Mouse (Mus musculus) urinary bladder, adult 2 months (tissue): ENCODE data around the gene Agap3. TPM values are rescaled to one million over a fixed set of nuclear protein-coding genes. Genes with fewer than 3 reads are reported as not detected.

ENCODE experiments used
- DNase-seq: peaks from one replicate; pipeline ENCODE4 v3.0.0; 2022; ENCODE audit warnings: low spot score
- polyA plus RNA-seq: library from polyadenylated mRNA; depleted of rRNA; stranded (reverse); fragments of >200 nt; gene quantifications from 2 replicates; pipeline ENCODE4 v1.2.3, GENCODE M21; 2012

Agap3 gene
- polyA plus RNA-seq, 1 experiment, result 55.8 TPM

GRCm38 (mm10) chr5:24523806-24524205 lies 71.8 kb downstream of the Agap3 start:
- no peak for DNase-seq

DNA sequence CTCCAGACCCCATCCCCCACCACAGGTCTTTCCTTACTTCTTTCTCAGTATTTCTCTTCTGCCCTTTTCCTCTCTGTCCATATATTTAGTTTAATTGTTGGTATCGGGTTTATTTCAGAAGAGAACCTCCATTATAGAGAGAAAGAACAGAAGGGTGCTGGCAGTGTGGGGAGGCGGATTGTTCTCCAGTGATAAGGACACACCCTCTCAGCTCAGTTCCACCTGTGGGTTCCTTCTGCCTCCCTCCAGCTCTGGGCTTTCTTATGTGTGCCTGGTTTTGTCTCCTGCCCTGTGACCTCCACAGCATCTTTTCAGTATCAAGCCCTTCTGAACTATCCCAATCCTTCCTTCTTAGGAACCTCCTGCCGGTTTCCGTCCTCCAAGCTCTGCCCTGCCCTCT lies 72.5 kb downstream of the Agap3 start:
- DNase-seq, result no peak

GRCm38 (mm10) chr5:24525360-24526189 lies 73.6 kb downstream of the Agap3 start:
- no peak for DNase-seq

- DNase-seq, result no peak
Observed at GRCm38 (mm10) chr5:24526190-24526888, 74.4 kb downstream of the Agap3 start.

- no peak for DNase-seq
Observed at GRCm38 (mm10) chr5:24526889-24527230, 74.9 kb downstream of the Agap3 start, which contains the start of gene Gbx1. Gbx1 (minus strand) TSS chr5:24527202.

GRCm38 (mm10) chr5:24527780-24528179 lies 75.8 kb downstream of the Agap3 start:
- DNase-seq, result no peak

GRCm38 (mm10) chr5:24530042-24530689 lies 78.2 kb downstream of the Agap3 start:
- peak; percentile 84 for DNase-seq

DNA sequence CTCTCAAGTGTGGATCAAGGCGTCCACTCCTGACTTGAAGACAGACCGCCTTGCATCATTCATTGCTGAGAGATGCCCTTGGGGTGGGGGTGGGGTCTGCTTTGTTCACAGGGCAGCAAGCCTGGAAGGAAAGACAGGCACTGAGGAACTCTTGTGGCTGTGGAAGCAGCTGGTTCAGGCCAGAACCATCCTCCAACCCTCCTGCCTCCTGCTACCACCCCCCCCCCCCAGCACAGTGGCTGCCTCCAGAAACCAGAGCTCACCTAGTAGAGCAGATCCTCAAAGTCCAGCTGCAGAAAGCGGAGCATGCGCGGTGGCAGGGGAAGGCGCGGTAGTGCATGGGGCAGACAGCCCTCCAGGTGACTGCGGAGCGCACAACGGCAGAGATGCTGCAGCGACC lies 81.4 kb downstream of the Agap3 start:
- no peak for DNase-seq

DNA sequence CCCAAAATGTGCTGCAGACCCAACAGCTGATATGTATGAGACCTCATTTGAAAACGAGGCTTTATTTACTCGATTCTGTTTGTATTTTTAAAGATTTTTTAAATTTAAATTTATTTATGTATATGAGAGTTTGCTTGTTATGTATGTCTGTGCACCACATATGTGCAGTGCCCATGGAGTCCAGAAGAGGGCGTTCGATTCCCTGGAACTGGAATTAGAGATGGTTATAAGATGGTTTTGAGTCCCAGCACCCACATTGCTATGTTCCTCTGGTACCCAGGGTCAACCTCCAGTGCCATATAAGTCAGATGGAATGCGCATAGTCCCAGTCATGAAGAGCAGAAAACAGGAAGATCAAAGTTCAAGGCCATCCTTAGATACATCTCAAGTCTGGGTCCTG lies 82.3 kb downstream of the Agap3 start:
- no peak for DNase-seq

DNA sequence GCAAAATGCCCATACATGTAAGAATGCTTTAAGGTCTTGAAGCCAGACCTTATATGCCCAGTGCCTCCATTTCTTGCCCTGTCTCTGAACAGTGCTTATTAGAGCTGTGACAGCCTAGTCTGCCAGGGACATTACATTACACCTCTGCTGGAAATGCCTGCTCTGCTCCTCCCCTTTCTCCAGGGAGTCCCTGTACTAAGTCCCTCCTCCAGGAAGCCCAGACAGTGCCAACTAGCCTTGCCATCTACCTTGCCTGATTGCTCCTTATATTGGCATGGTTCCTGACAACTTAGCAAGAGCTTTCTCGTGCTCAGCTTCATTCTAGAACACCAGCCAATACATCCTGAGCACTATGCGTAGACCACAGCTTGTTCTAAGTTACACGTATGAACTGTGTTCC lies 83.8 kb downstream of the Agap3 start:
- no peak for DNase-seq

DNA sequence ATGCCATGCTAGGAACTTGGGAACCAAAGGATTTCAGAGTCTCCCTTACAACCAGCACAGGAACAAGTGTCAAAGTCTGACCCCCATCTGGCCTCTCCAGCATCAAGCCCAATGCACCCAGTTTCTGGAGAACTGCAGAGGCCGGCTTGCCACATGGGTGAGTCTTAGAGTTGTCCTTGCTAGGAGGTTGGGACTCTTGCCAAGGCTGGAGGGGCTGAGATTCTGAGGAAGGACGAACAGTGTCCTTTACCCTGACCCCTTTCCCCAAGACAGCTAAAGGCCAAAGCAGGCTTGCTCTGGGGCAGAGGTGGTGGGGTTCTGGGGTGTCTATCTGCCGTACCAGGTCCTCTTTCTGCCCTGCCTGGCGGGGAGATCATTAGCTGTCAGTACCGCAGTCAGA lies 84.5 kb downstream of the Agap3 start:
- DNase-seq, result no peak

DNA sequence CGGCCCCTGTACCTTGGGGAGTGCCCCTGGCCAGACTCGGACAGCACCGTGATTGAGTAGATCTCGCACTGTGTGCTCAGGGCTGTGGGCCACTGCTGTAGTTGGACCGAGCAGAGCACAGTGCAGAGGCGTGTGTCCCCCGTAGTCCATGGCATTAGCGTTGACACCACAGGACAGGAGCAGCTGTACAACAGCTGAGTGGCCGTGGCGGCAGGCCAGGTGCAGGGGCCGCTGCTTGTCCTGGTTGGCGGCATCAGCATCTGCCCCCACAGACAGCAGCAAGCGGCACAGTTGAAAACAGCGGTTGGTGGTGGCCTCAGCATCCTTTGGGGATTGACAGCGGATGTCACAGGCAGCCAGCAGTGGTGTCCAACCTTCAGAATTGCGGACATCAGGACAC lies 85.6 kb downstream of the Agap3 start:
- no peak for DNase-seq

DNA sequence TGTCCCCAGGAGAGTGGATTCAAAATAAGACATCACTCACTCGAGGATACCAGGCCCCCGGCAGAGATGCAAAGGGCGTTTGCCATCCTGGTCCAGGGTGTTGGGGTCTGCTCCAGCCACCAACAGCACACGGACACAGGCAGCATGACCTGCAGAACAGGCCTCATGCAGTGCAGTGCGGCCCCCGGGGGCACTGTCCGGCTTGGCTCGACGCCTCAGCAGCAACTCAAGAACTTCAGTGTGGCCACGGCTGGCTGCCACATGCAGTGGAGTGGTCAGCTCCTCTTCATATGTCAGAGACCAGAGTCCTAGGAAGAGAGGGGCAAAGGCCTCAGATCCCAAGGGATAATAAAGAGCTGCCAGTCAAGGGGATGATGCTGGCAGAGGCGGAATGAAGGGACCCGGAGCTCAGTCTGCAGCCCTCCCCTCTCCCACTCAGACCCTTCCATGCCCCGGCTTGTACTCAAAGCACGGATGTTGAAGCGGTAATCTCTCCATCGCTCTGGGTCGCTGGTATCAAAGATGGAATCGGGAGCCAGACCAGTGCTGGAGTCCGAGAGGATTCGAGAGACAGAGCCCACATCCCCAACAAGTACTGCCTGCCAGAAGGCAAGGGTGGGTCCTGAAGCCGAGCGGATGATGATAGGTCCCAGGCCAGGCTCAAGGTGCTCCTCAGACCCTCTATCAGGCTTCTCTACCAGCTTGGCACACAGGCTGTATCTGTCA lies 87.8 kb downstream of the Agap3 start:
- DNase-seq, result no peak

DNA sequence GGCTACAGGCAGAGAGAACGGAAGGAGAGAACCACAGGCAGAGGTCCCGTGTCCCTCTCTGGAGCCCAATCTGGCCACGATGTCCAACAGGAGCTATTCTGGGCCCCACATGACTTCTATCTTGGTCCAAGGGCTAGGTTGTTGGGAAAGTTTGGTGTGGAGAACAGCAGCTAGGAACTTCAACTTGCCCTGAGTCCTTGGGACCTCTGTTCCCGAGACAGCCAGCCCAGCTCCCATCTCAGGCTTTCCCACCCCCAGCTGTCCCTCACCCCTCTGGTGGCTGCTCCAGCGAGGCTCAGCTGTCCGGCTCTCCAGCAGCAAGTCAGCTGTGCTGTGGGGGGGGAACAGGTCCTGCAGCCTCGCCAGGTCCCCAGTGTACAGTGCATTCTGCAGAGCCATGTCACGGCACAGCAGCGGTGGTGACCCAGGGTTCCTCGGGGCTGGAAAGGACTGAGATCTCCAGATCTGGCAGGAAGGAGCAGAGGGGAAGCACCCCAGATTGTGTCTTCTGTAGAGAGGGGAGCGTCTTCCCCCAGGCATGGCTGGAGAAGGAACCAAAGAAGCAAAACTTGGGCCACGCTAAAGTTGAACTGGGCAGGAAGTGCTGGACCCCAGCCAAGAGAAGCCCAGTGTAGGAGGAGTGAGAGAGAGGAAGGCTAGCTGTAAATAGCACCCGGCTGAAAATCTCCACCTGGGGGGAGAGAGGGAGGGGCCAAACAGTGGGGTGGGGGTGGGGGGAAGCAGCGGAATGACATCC lies 88.6 kb downstream of the Agap3 start, which contains the start of gene Asb10:
TSS of gene Asb10 (minus strand) at position 592 of the 757 bp plus-strand sequence.
- DNase-seq, result peak; percentile 37

- no peak for DNase-seq
Observed at GRCm38 (mm10) chr5:24541144-24541569, 89.2 kb downstream of the Agap3 start.

DNA sequence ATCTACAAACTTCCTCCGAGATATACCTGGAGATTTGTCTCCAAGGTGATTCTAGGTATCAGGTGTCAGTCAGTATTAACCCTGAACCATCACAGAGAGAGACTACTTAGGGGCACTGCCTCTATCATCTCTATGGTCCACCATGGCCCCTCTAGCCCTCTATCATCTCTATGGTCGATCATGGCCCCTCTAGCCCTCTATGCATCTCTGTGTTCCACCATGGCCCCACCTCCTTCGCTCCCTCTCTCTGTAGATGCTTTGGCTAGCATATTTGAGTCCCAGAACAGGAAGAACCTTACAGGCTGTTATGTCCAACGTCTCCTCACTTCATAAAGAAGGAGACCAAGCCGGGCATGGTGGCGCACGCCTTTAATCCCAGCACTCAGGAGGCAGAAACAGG lies 90.7 kb downstream of the Agap3 start:
- DNase-seq, result no peak

DNA sequence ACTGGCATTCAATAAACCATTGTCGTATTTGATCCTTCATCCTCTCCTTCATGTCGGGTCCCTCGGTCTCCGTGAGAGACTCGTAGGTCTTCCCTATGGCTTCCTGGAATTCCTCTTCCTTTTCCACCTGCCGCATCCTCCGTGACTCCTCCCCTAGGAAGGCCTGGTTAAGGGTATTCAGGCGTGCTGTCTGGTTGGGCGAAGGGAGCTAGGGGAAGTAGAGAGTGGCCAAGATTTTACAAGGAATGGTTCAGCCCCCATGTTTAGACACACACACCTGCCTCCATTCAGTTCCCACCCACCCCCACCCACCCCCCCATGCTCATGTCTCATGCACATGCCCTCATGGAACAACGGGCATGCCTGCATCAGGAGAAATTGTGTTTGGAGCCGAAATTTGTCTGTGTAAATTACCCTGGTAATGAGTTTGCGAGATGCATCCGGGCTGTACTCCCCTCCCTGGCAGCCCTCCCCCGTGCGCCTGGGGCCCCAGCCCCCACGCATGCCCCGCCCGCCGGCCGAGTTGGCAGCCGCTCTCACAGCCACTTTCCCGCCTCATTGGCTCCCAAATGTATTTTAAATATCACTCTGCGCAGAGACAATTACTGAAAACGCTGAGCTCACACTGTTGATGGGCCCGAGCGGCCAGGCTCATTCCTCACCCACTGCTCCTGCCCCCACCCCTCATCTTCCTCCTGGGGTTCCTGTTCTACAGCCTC lies 98.8 kb downstream of the Agap3 start:
- DNase-seq, result no peak

DNA sequence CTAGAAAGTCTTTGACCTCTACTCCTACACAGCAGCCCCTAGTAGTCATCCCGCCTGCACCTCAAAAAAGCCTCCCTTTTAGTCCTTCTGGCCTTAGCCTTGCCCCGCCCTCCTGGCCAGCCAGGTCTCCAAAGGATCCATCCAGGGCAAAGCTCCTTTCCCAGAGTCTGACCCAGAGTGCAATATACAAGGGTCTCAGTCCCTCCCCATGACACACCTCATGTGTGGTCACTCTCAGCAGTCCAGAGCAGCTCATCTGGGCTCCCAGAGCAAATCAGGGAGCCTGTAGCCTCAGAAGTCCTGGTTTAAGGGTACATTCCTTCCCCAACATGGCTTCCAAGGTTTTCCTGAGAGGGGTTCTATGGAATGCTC lies 99.3 kb downstream of the Agap3 start:
- no peak for DNase-seq
